Mouse (Mus musculus) kidney, postnatal 0 days (tissue): ENCODE results near the gene Mrpl54. TPM values are rescaled to one million over a fixed set of nuclear protein-coding genes. Genes with fewer than 3 reads are reported as not detected.

Source experiments
- ATAC-seq: fragments of 200-750 bp; cut with Nextera tagmentation; replicated peaks from 2 replicates; pipeline ENCODE4 v1.8.0; 2017; ENCODE audit warnings: low read depth, moderate number of reproducible peaks, moderate TSS enrichment, moderate library complexity; ENCODE audit not compliant: low FRiP score
- DNase-seq: peaks from one replicate; pipeline ENCODE4 v3.0.0-alpha.2; 2016; ENCODE audit warnings: low spot score
- H3K27ac ChIP-seq: fragments of 300-500 bp; sonication (generic); 2 replicates; pipeline ENCODE4 v1.5.1; 2014; ENCODE audit warnings: mild to moderate bottlenecking
- H3K27me3 ChIP-seq: fragments of 300-500 bp; sonication (generic); 2 replicates; pipeline ENCODE4 v1.6.1; 2014; ENCODE audit warnings: low read length, mixed read lengths; ENCODE audit not compliant: insufficient read depth
- H3K36me3 ChIP-seq: fragments of 300-500 bp; sonication (generic); 2 replicates; pipeline ENCODE4 v1.6.1; 2014; ENCODE audit warnings: low read length, mixed read lengths; ENCODE audit not compliant: insufficient read depth
- H3K4me1 ChIP-seq: fragments of 300-500 bp; sonication (generic); replicated peaks from 2 replicates; pipeline ENCODE4 v1.6.1; 2014; ENCODE audit warnings: antibody characterized with exemption, low read length, mixed read lengths; ENCODE audit not compliant: insufficient read depth
- H3K4me2 ChIP-seq: fragments of 300-500 bp; sonication (generic); 2 replicates; pipeline ENCODE4 v1.6.1; 2014; ENCODE audit warnings: mild to moderate bottlenecking, low read length, moderate library complexity, mixed read lengths
- H3K4me3 ChIP-seq: fragments of 300-500 bp; sonication (generic); replicated peaks from 2 replicates; pipeline ENCODE4 v1.5.1; 2014; ENCODE audit warnings: low read depth, low read length
- H3K9ac ChIP-seq: fragments of 300-500 bp; sonication (generic); 2 replicates; pipeline ENCODE4 v1.6.1; 2014; ENCODE audit warnings: low read depth, low read length
- H3K9me3 ChIP-seq: fragments of 300-500 bp; sonication (generic); replicated peaks from 2 replicates; pipeline ENCODE4 v1.6.1; 2016; ENCODE audit warnings: low read length, inconsistent platforms, mixed read lengths
- CTCF ChIP-seq: IDR thresholded peaks from 2 replicates; pipeline ENCODE4 v1.5.1; 2016; ENCODE audit warnings: antibody characterized with exemption, low read depth, mild to moderate bottlenecking, moderate library complexity
- WGBS: fragments of 180-500 bp; shearing (Covaris S2); extraction: QIAGEN DNeasy Blood & Tissue Kit; methylation state at CpG from one replicate; pipeline ENCODE4 v1.1.7; 2014; 5-methylcytosine and 5-hydroxymethylcytosine counted together
- polyA plus RNA-seq: library from polyadenylated mRNA; unstranded; fragments of >200 nt; fragmentation: Nextera tagmentation; extraction: Ambion mirVana; gene quantifications from 2 replicates; pipeline ENCODE4 v1.2.1, GENCODE M21; 2015

The Mrpl54 gene
- polyA plus RNA-seq, 1 experiment from 2014 or later = 283 TPM

DNA sequence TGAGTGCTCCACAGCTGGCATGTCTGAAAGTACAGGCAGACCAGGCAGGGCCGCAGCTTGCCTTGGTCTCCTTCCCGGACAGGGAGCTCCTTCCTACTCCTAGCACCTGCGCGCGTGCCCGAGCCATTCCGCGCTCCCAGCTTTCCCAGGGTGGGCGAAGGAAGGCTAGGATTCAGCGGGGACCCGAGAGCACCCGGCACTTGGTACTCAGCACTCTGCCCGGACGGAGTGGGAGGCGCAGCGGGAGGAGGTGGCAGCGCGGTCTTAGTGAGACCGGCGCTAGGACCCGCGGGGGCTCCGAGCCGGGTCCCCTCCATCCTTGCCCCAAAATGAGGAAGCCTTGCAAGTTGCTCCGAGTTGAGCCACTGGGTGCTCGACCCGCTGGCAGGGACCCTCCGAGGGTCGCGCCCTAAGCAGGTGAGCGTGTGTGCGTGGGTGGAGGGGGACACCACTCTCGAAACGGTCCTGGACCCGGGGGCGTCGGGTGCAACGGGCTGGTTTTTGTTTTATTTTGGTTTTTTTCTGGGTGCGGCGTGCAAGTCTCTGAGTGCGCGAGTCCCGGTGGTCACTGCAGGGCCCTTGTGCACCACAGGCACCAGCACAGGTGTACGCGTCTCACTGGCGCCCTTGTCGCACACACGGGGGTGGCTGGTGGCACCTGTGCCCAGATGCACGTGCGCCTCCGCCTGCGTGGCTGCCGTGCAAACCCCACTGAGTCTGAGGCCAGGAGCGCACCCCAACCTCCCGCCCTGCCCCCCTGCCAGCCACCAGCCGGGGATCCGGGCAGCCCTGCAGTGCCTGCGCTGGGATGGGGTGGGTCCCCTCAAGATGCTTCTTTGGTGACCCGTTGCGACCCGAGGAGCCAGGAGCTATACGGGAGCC lies 9.3 kb downstream of the Mrpl54 start:
- Histone ChIP-seq H3K4me2 (peak overlapping the region; percentile 83), H3K4me1 (peaks cover 13% of the 10 kb centered on the region; the same call in 1 of the 2 replicates), H3K9ac (peak overlapping the region; percentile 51), H3K9me3 (no peaks in the 10 kb centered on the region; the same call in 1 of the 2 replicates), H3K27me3 (peaks cover 13% of the 10 kb centered on the region), H3K4me3 (peak overlapping the region; percentile 32), H3K36me3 (peaks cover 2% of the 10 kb centered on the region; the same call in 1 of the 2 replicates), H3K27ac (no peak overlapping the region)
- 2% methylated on average over 62 of the region's 62 CpGs for WGBS
- DNase-seq (peak; percentile 24), ATAC-seq (no peak)
- no peak for TF ChIP-seq CTCF

DNA sequence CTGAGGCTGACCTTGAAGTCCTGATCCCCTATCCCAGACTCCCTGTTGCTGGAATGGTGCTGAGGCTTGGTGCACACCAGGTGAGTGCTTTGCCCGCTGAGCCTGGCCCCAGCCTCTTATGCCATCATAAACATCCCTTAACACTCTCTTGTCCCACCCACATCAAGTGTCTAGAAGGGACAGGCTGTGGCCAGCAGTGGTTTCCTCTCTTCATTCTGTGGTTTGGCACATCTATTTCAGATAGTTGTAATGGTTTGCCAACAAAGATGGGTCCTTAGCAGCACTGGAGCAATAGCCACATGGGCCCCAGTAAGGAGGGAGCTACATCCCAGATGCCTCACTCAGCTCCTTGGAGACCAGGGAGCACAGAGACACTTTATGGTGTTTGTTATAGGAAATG lies 11.8 kb downstream of the Mrpl54 start:
- Histone ChIP-seq H3K4me1 (peaks cover 13% of the 10 kb centered on the region; the same call in 1 of the 2 replicates), H3K9ac (no peak overlapping the region), H3K9me3 (no peaks in the 10 kb centered on the region), H3K27ac (no peak overlapping the region), H3K36me3 (no peaks in the 10 kb centered on the region), H3K4me3 (no peak overlapping the region), H3K27me3 (peaks cover 17% of the 10 kb centered on the region), H3K4me2 (no peak overlapping the region)
- no peak for TF ChIP-seq CTCF
- WGBS = 47% methylated on average over 1 of the region's 1 CpGs
- no peak for ATAC-seq
- DNase-seq = no peak

GRCm38 (mm10) chr10:81252424-81253419 lies 14.0 kb downstream of the Mrpl54 start, which contains the start of gene Matk:
Gene Matk, plus strand, starts transcription at chr10:81252935.
- peak; percentile 42 for TF ChIP-seq CTCF
- no peak for ATAC-seq
- Histone ChIP-seq H3K4me3 (no peak within 1 kb of the TSS), H3K36me3 (no peaks in the 10 kb centered on the region), H3K27me3 (peaks cover 10% of the 10 kb centered on the region; the same call in 1 of the 2 replicates), H3K27ac (no peak within 1 kb of the TSS), H3K4me1 (peaks cover 13% of the 10 kb centered on the region; the same call in 1 of the 2 replicates), H3K9me3 (no peaks in the 10 kb centered on the region), H3K4me2 (peak within 1 kb of the TSS; percentile 23; the same call in 1 of the 2 replicates), H3K9ac (peak within 1 kb of the TSS; percentile 4; the same call in 1 of the 2 replicates)
- WGBS = 7% methylated on average over 43 of the region's 44 CpGs
- peak; percentile 65 for DNase-seq

DNA sequence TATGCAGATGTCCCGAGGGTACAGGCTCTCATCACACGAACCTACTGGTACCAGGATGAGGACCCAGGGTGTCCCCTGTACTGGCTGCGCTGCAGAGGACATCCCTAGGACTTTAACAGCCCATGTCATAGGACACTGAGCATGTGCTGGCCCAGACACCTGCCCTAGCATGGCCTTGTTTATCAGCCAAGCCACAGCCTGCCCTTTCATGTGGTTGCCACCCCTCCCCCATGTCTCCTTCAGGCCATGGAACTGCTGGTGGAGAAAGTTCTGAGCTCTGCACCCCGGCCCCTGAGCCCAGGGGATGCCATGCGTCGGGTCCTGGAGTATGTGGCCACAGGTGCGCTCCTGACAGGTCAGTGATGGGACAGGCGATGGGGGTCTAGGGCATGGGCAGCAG lies 17.3 kb downstream of the Mrpl54 start:
- DNase-seq (no peak), ATAC-seq (no peak)
- Histone ChIP-seq H3K9ac (no peak overlapping the region), H3K9me3 (no peaks in the 10 kb centered on the region), H3K27me3 (peaks cover 10% of the 10 kb centered on the region; the same call in 1 of the 2 replicates), H3K4me2 (no peak overlapping the region), H3K4me1 (peaks cover 8% of the 10 kb centered on the region; the same call in 1 of the 2 replicates), H3K4me3 (no peak overlapping the region), H3K27ac (no peak overlapping the region), H3K36me3 (no peaks in the 10 kb centered on the region)
- no peak for TF ChIP-seq CTCF
- whole genome bisulfite sequencing = 79% methylated on average over 8 of the region's 8 CpGs

- no peaks in the 10 kb centered on the region for H3K36me3 ChIP-seq
- H3K4me1 ChIP-seq = peaks cover 6% of the 10 kb centered on the region; the same call in 1 of the 2 replicates
- no peak overlapping the region for H3K4me2 ChIP-seq
- ATAC-seq (no peak), DNase-seq (no peak)
- no peaks in the 10 kb centered on the region for H3K9me3 ChIP-seq
- no peak overlapping the region for H3K27ac ChIP-seq
- H3K4me3 ChIP-seq = no peak overlapping the region
- H3K27me3 ChIP-seq = peaks cover 6% of the 10 kb centered on the region; the same call in 1 of the 2 replicates
- WGBS = 96% methylated on average over 2 of the region's 2 CpGs
- TF ChIP-seq CTCF = no peak
- H3K9ac ChIP-seq = no peak overlapping the region
These were observed 18.9 kb downstream of the Mrpl54 start for GRCm38 (mm10) chr10:81247804-81248203.
